Mouse (Mus musculus): ENCODE results near the gene Vmn1r55.
A peak's percentile ranks its signal among the peaks of the same experiment; 100 is the strongest.
"Not testable (repeated sequence)": the region's sequence is repeated elsewhere in the genome, so short reads cannot be mapped to it uniquely, and the experiment has no call there.

Vmn1r55 gene

GRCm38 (mm10) chr7:5149570-5149969 is at the start of gene Vmn1r55:
Gene Vmn1r55 (minus strand): TSS chr7:5149670.
- DNase-seq (ENCODE audit: low spot score in 2 of 2) = not testable (repeated sequence)

GRCm38 (mm10) chr7:5196647-5197046 is 47.2 kb upstream of the Vmn1r55 start, which contains the start of gene Vmn1r56:
Gene Vmn1r56 (minus strand): TSS chr7:5196747.
- DNase-seq (ENCODE audit: low spot score in 2 of 2) = not testable (repeated sequence)

DNA sequence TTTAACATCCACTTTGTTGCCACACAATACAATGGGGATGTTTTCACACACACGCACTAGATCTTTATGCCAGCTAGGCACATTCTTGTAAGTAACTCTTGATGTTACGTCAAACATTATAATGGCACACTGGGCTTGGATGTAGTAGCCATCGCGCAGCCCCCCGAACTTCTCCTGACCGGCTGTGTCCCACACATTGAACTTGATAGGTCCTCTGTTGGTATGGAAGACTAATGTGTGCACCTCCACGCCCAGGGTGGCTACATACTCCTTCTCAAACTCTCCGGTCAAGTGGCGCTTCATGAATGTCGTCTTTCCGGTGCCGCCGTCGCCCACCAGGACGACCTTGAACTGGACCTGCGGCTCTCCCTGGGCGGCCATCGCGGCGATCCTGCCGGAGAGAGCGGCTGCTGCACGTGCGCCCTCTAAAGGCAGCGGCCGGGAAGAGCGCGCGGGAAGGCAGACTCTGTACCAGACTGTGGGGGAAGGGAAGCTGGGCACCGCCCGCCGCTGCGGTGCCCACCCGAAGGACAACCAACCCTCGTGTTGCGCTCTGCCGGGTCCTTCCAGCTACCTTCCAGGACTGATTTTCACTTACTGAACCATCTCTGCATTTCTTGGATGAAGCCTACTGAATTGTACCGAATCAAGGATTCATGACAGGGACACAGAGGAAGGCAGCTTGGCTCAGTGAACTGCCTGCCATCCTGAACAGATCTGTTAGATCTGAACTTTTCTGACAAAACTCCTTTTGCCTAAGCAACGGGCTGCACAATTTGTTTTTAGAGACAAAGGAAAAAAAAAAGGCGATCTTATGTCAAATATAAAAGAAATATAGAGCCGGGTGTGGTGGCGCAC is 23.7 kb downstream of the Vmn1r55 start, which contains the start of gene Rasl2-9:
TSS of gene Rasl2-9 (minus strand) at position 402 of the 858 bp plus-strand sequence.
- peak; percentile 68 to 83 for DNase-seq (ENCODE audit: low spot score in 2 of 2)

- no peak for DNase-seq (ENCODE audit: low spot score in 2 of 2)
Observed at GRCm38 (mm10) chr7:5125078-5125477, 24.4 kb downstream of the Vmn1r55 start.

DNA sequence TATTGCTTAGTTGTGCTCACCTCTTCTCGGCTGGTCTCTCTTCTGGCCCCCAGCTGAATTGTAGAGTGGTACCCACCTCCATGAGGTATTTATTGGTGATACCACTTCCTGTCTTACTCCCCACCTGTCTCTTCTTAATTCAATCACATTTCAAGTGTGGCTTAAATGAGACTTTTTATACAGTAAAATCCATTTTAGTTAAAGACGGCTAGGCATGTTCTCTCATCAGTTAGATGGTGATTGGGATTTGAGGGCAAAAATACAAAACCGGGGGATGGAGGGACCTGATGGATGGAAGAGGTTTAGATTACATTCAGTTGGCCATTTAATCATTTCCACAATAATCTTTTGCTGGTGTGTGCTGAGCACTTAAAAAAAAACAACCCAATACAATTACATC is 32.6 kb downstream of the Vmn1r55 start, which contains the start of gene Rfpl4:
TSS of gene Rfpl4 (minus strand) at position 101 of the 400 bp plus-strand sequence.
- no peak for DNase-seq (ENCODE audit: low spot score in 2 of 2)

DNA sequence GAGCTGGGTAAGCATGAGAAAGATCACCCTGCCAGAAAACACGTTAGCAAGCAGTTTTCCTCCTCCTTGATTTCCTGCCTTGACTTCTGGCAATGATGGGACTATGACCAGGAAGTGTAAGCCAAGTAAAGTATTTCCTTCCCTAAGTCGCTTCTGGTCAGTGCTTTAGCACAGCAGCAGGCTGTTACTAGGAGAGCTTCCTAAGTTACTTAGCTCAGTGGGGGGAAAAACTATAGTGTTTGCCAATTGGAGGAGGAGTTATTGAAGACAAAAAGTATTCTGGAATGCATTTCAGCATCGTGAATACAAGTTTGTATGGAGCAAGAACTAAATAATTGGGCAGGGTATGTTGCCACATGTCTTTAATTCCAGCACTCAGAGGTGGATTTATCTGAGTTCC is 36.8 kb downstream of the Vmn1r55 start:
- no peak for DNase-seq (ENCODE audit: low spot score in 2 of 2)

DNA sequence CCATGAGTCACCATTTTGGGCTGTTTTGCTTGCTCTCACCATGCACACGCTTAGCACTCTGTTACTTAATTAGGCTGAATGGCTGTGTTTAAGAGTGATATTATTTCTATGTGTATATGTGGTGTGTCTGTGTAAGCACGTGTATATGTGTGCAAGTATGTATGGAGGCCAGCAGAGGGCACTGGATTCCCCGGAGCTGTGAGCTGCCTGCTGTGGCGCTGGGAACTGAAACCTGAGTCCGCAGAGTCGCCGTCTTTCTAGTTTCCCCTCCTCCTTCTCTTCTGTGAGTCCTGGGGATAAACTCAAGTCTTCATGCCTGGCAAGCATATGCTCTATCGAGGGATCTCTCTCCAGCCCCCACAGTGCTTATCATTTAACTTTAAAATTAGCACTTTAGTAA is 40.2 kb downstream of the Vmn1r55 start:
- no peak for DNase-seq (ENCODE audit: low spot score in 2 of 2)

GRCm38 (mm10) chr7:5108272-5108671 is 41.2 kb downstream of the Vmn1r55 start:
- DNase-seq (ENCODE audit: low spot score in 2 of 2) = no peak

GRCm38 (mm10) chr7:5102564-5102963 is 46.9 kb downstream of the Vmn1r55 start:
- no peak for DNase-seq (ENCODE audit: low spot score in 2 of 2)

GRCm38 (mm10) chr7:5101066-5101663 is 48.3 kb downstream of the Vmn1r55 start:
- DNase-seq (ENCODE audit: low spot score in 2 of 2) = peak in 1 of 2 experiments; percentile 55

DNA sequence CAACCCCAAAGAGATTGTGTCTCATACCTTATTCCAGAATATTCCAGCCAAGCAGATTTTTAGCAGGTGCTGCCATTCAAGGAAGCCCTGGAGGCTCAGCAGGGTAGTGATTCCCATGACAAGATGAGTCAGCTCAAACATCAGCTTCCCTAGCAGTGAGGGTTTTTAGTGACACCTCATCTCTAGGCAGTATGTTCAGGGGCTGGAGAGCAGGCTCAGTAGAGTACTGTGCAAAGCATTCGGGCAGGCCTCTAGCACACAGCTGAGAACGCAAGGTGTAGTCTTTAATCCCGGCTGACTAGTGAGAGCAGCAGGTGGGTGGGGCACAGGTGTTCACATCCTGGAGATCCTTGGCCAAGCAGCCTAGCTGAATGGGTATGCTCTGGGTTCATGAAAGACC is 49.7 kb downstream of the Vmn1r55 start:
- DNase-seq (ENCODE audit: low spot score in 2 of 2) = no peak

DNA sequence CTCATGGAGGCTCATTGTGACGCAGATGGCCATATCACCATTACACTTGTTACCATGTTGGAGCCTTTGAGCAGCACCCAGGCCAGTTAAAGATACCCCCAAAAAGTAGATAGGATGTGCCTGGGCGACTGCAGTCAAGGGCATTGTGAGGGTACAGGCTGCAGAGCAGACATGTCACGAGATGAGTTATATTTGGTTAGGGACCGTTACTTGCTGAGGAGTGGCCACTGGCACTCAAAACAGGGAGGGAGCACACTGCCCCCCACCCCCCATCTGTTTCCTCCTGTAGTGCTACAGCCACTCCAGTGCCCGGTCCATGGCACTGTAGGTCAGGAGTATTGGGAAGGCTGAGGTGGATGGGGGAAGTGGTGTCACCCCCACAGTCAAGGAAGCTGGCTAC is 50.7 kb downstream of the Vmn1r55 start:
- no peak for DNase-seq (ENCODE audit: low spot score in 2 of 2)

- DNase-seq (ENCODE audit: low spot score in 2 of 2) = no peak
Observed at GRCm38 (mm10) chr7:5092831-5093510, 56.5 kb downstream of the Vmn1r55 start.

- DNase-seq (ENCODE audit: low spot score in 2 of 2) = no peak
Observed at GRCm38 (mm10) chr7:5092381-5092780, 57.1 kb downstream of the Vmn1r55 start.

DNA sequence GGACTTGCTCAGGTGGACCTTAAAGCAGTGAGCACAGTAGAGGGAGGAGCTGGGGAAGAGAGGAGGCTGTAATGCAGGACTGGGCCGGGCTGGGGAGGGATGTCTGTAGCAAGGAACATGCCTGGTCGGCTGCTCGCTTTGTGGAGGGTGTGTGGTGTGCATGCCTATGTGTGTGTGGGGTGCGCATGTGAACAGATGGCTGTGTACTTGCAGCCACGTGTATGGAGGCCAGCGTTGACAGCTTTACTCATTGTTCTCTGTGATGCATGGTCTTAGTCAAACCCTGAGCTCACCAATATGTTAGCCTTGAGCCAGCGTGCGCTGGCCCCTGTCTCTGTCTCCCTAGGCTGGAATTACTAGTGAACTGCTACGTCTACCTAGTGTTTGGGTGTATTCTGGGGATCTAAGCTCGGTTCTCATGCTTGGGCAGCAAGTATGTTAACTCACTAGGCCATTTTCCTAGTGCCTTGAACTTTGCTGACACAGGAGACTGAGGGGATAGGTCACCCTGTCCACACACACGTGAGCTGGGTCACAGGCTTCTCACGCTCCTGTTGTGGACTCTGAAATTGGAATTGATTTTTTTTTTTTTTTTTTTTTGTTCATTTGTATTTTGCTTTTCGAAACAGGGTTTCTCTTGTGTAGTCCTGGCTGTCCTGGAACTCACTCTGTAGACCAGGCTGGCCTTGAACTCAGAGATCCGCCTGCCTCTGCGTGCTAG is 58.3 kb downstream of the Vmn1r55 start:
- no peak for DNase-seq (ENCODE audit: low spot score in 2 of 2)

GRCm38 (mm10) chr7:5089853-5090252 is 59.6 kb downstream of the Vmn1r55 start:
- DNase-seq (ENCODE audit: low spot score in 2 of 2) = no peak

GRCm38 (mm10) chr7:5087886-5088285 is 61.6 kb downstream of the Vmn1r55 start:
- DNase-seq (ENCODE audit: low spot score in 2 of 2) = no peak

- DNase-seq (ENCODE audit: low spot score in 2 of 2) = no peak
Observed at GRCm38 (mm10) chr7:5086921-5087440, 62.5 kb downstream of the Vmn1r55 start.

DNA sequence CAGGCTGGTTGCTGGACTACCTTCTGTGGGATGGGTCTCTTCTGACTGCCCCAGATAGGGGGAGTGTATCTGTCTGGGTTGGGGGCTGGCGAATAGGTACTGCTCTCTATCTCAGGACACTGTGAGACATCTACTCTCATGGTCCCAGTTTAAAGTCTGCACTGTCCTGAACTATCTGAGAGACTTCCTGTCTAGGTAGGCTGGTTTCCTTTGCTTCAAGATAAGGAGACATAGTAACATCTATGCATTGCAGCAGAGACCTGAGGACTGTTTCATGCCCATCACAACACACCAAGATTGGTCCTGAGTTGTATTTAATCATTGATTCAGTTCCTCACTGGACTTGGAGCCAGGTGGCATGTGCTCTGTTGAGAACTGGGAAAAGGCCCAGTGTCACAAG is 64.0 kb downstream of the Vmn1r55 start:
- DNase-seq (ENCODE audit: low spot score in 2 of 2) = no peak

DNA sequence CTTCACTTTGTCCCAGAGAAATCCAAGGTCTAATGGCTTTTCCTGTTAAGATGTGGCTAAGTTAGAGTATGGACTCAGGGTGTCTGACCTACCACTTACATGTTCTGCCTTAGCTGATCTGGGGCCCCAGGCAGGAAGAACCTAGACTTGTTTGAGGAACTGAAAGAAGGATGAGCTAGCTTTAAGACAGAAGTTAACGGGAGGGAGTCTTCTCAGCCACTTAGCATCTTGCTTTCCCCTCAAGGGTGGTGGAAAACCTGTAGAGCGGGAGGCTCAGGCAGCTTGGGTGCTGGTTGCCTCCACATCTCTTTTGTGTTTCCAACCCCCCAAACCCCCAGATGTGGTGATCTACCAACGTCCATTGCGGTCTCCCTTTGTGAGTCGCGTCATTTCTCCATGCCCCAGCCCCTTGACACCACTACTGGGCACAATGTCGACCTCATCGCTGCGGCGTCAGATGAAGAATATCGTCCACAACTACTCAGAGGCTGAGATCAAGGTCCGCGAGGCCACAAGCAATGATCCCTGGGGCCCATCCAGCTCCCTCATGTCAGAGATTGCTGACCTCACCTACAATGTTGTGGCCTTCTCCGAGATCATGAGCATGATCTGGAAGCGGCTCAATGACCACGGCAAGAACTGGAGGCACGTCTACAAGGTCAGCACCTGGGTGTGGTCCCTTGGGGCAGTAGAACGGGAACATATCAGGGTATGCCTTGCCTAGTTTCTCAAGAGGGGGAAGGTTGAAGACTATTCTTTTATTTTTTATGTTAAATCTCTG is 66.0 kb downstream of the Vmn1r55 start:
- DNase-seq (ENCODE audit: low spot score in 2 of 2) = peak in 1 of 2 experiments; percentile 44

DNA sequence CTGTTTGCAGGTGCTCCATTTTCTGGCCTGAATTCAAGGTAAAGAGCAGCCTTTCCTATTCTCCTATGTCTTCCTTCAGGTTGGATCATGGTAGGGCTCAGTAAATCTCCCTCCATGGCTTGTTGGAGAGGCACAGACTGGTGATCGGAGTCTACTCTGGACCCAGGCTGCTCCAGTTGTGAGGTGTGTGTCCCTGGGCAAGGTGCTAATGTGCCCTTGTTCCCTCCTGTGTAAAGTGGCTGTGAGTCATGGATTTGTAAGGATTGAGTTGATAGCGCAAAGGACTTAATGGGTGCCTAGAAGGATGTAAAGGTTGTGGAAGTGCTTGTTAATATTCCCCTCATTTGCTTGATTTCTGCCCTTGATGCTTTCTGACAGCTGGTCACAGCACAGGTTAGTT is 67.5 kb downstream of the Vmn1r55 start:
- DNase-seq (ENCODE audit: low spot score in 2 of 2) = no peak

All from spleen, postnatal 10 days (tissue).